Mouse (Mus musculus): ENCODE data around the gene Trpm1. TPM values are rescaled to one million over a fixed set of nuclear protein-coding genes. Genes with fewer than 3 reads are reported as not detected.

Gene Trpm1
- polyA plus RNA-seq, 1 experiment from 2014 or later: 0.22 TPM

GRCm38 (mm10) chr7:64185932-64186312 lies 32.3 kb downstream of the Trpm1 start:
- no peaks in the 10 kb centered on the region for H3K9me3 ChIP-seq (replicated peaks; ENCODE audit: control insufficient read depth, low read length)
- no peaks in the 10 kb centered on the region for H3K36me3 ChIP-seq (ENCODE audit: control insufficient read depth, insufficient read depth, low read length)
- H3K27ac ChIP-seq (ENCODE audit: low read length): no peak overlapping the region
- H3K9ac ChIP-seq (ENCODE audit: low read length): no peak overlapping the region
- no peaks in the 10 kb centered on the region for H3K4me1 ChIP-seq (ENCODE audit: control insufficient read depth, insufficient read depth, low read length)
- ATAC-seq (ENCODE audit: insufficient read depth, low FRiP score): no peak
- 81% methylated on average over 3 of the region's 3 CpGs for WGBS
- no peak overlapping the region for H3K4me2 ChIP-seq (ENCODE audit: low read depth, low read length)
- H3K27me3 ChIP-seq (ENCODE audit: control insufficient read depth, insufficient read depth, low read length): no peaks in the 10 kb centered on the region
- H3K4me3 ChIP-seq (replicated peaks; ENCODE audit: low read length): no peak overlapping the region

- Histone ChIP-seq H3K9me3 (replicated peaks; ENCODE audit: control insufficient read depth, low read length) (no peaks in the 10 kb centered on the region), H3K4me2 (ENCODE audit: low read depth, low read length) (peak overlapping the region; percentile 32; the same call in 1 of the 2 replicates), H3K4me3 (replicated peaks; ENCODE audit: low read length) (no peak overlapping the region), H3K4me1 (ENCODE audit: control insufficient read depth, insufficient read depth, low read length) (peaks cover 15% of the 10 kb centered on the region), H3K9ac (ENCODE audit: low read length) (peak overlapping the region; percentile 21; the same call in 1 of the 2 replicates), H3K36me3 (ENCODE audit: control insufficient read depth, insufficient read depth, low read length) (no peaks in the 10 kb centered on the region), H3K27ac (ENCODE audit: low read length) (peak overlapping the region; percentile 69), H3K27me3 (ENCODE audit: control insufficient read depth, insufficient read depth, low read length) (no peaks in the 10 kb centered on the region)
- whole genome bisulfite sequencing: 25% methylated on average over 14 of the region's 14 CpGs
- peak; percentile 69 for ATAC-seq (ENCODE audit: insufficient read depth, low FRiP score)
Observed at GRCm38 (mm10) chr7:64192261-64192943, 38.8 kb downstream of the Trpm1 start.

DNA sequence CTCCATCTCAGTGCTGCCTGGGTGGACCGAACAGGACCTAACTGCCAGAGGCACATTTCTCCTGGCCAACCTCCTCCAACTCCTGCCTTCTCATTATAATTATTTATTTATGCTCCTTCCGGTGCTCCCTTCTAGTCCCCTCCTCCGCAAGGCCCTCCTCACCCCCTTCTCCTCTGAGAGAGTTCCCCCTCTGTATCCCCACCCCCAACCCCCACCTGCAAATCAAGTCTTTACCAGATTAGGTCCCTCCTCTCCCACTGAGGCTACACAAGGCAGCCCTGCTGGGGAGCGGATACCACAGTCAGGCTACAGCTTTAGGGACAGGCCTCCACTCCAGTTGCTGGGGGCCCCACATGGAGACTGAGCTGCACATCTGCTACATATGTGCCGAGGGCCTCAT lies 39.8 kb downstream of the Trpm1 start:
- Histone ChIP-seq H3K4me3 (replicated peaks; ENCODE audit: low read length) (no peak overlapping the region), H3K36me3 (ENCODE audit: control insufficient read depth, insufficient read depth, low read length) (no peaks in the 10 kb centered on the region), H3K27ac (ENCODE audit: low read length) (no peak overlapping the region), H3K4me1 (ENCODE audit: control insufficient read depth, insufficient read depth, low read length) (peaks cover 15% of the 10 kb centered on the region), H3K9me3 (replicated peaks; ENCODE audit: control insufficient read depth, low read length) (no peaks in the 10 kb centered on the region), H3K9ac (ENCODE audit: low read length) (no peak overlapping the region), H3K27me3 (ENCODE audit: control insufficient read depth, insufficient read depth, low read length) (no peaks in the 10 kb centered on the region), H3K4me2 (ENCODE audit: low read depth, low read length) (no peak overlapping the region)
- 58% methylated on average over 5 of the region's 5 CpGs for WGBS
- ATAC-seq (ENCODE audit: insufficient read depth, low FRiP score): no peak

- H3K4me1 ChIP-seq (ENCODE audit: control insufficient read depth, insufficient read depth, low read length): peaks cover 15% of the 10 kb centered on the region
- no peak for ATAC-seq (ENCODE audit: insufficient read depth, low FRiP score)
- H3K27ac ChIP-seq (ENCODE audit: low read length): no peak overlapping the region
- H3K27me3 ChIP-seq (ENCODE audit: control insufficient read depth, insufficient read depth, low read length): no peaks in the 10 kb centered on the region
- no peak overlapping the region for H3K4me3 ChIP-seq (replicated peaks; ENCODE audit: low read length)
- no peaks in the 10 kb centered on the region for H3K36me3 ChIP-seq (ENCODE audit: control insufficient read depth, insufficient read depth, low read length)
- no peaks in the 10 kb centered on the region for H3K9me3 ChIP-seq (replicated peaks; ENCODE audit: control insufficient read depth, low read length)
- 71% methylated on average over 3 of the region's 3 CpGs for WGBS
- H3K4me2 ChIP-seq (ENCODE audit: low read depth, low read length): no peak overlapping the region
- no peak overlapping the region for H3K9ac ChIP-seq (ENCODE audit: low read length)
Observed at GRCm38 (mm10) chr7:64196114-64196513, 42.5 kb downstream of the Trpm1 start.

DNA sequence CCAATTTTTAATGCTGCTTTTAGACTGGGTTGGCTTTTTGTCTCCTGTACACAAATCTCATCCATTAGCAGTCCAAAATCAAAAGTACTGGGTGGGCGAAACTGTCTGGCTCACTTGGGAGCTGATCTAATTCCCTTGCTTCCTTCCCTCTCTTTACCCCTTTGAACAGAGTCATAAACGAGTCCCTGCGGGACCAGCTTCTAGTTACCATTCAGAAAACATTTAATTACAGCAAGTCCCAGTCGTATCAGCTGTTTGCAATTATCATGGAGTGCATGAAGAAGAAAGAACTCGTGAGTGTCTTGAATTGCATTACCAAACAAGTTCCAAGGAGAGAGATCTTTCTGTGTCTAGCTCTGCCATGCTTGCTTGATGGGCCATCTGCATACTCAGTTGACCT lies 55.1 kb downstream of the Trpm1 start:
- 66% methylated on average over 5 of the region's 5 CpGs for WGBS
- Histone ChIP-seq H3K4me2 (ENCODE audit: low read depth, low read length) (no peak overlapping the region), H3K36me3 (ENCODE audit: control insufficient read depth, insufficient read depth, low read length) (no peaks in the 10 kb centered on the region), H3K9me3 (replicated peaks; ENCODE audit: control insufficient read depth, low read length) (no peaks in the 10 kb centered on the region), H3K4me3 (replicated peaks; ENCODE audit: low read length) (no peak overlapping the region), H3K4me1 (ENCODE audit: control insufficient read depth, insufficient read depth, low read length) (no peaks in the 10 kb centered on the region), H3K27ac (ENCODE audit: low read length) (no peak overlapping the region), H3K9ac (ENCODE audit: low read length) (no peak overlapping the region), H3K27me3 (ENCODE audit: control insufficient read depth, insufficient read depth, low read length) (no peaks in the 10 kb centered on the region)
- ATAC-seq (ENCODE audit: insufficient read depth, low FRiP score): no peak

DNA sequence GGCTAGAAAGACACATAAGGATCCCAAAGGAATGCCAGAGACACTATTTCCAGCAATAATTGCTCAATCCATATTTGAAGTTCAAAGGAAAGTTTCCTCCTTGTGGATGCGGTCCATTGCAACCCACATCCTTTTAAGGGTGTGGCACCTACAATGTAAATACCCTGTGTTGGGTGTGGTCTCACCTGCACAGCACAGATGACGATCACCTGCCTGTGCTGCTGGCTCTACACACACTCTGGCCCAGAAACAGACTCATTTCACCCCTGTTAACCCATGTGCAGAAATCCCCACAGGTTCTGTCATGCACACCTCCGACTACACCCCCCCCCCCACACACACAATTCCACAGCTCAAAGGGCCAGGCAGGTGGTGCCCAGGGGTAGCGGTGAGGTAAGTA lies 59.2 kb downstream of the Trpm1 start:
- no peaks in the 10 kb centered on the region for H3K27me3 ChIP-seq (ENCODE audit: control insufficient read depth, insufficient read depth, low read length)
- 74% methylated on average over 4 of the region's 4 CpGs for WGBS
- H3K9me3 ChIP-seq (replicated peaks; ENCODE audit: control insufficient read depth, low read length): no peaks in the 10 kb centered on the region
- 0 out of 2 replicates have a peak, but pooled peaks have one; percentile 50 for ATAC-seq (ENCODE audit: insufficient read depth, low FRiP score)
- H3K36me3 ChIP-seq (ENCODE audit: control insufficient read depth, insufficient read depth, low read length): no peaks in the 10 kb centered on the region
- no peak overlapping the region for H3K27ac ChIP-seq (ENCODE audit: low read length)
- no peak overlapping the region for H3K4me2 ChIP-seq (ENCODE audit: low read depth, low read length)
- no peak overlapping the region for H3K4me3 ChIP-seq (replicated peaks; ENCODE audit: low read length)
- H3K4me1 ChIP-seq (ENCODE audit: control insufficient read depth, insufficient read depth, low read length): no peaks in the 10 kb centered on the region
- H3K9ac ChIP-seq (ENCODE audit: low read length): no peak overlapping the region

- H3K36me3 ChIP-seq (ENCODE audit: control insufficient read depth, insufficient read depth, low read length): no peaks in the 10 kb centered on the region
- H3K27ac ChIP-seq (ENCODE audit: low read length): peak overlapping the region; percentile 49
- H3K27me3 ChIP-seq (ENCODE audit: control insufficient read depth, insufficient read depth, low read length): no peaks in the 10 kb centered on the region
- no peak for ATAC-seq (ENCODE audit: insufficient read depth, low FRiP score)
- H3K9ac ChIP-seq (ENCODE audit: low read length): no peak overlapping the region
- H3K9me3 ChIP-seq (replicated peaks; ENCODE audit: control insufficient read depth, low read length): no peaks in the 10 kb centered on the region
- 66% methylated on average over 4 of the region's 4 CpGs for WGBS
- no peaks in the 10 kb centered on the region for H3K4me1 ChIP-seq (ENCODE audit: control insufficient read depth, insufficient read depth, low read length)
- H3K4me2 ChIP-seq (ENCODE audit: low read depth, low read length): no peak overlapping the region
- no peak overlapping the region for H3K4me3 ChIP-seq (replicated peaks; ENCODE audit: low read length)
Observed at GRCm38 (mm10) chr7:64214066-64214465, 60.4 kb downstream of the Trpm1 start.

DNA sequence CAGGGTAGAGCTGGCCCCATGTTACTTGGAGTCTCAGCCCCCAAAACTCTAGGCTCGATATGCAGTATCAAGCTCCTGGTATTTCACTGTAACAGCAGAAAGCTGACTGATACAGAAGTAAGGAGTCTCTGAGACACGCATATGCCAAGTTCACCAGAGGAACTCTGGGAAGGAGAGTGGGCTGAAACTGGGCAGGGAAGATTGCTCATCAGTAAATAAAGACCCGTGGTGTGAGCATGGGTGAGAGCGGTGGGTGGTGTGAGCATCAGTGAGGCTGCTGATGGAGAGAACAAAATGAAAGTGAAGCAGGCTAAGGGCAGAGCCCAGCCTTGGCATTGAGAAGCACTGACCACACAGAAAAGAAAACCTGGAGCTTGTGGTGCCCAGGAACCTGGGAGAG lies 62.0 kb downstream of the Trpm1 start:
- H3K4me3 ChIP-seq (replicated peaks; ENCODE audit: low read length): no peak overlapping the region
- no peak overlapping the region for H3K4me2 ChIP-seq (ENCODE audit: low read depth, low read length)
- H3K4me1 ChIP-seq (ENCODE audit: control insufficient read depth, insufficient read depth, low read length): no peaks in the 10 kb centered on the region
- no peak for ATAC-seq (ENCODE audit: insufficient read depth, low FRiP score)
- H3K27ac ChIP-seq (ENCODE audit: low read length): no peak overlapping the region
- H3K9me3 ChIP-seq (replicated peaks; ENCODE audit: control insufficient read depth, low read length): no peaks in the 10 kb centered on the region
- no peaks in the 10 kb centered on the region for H3K36me3 ChIP-seq (ENCODE audit: control insufficient read depth, insufficient read depth, low read length)
- 79% methylated on average over 4 of the region's 4 CpGs for WGBS
- H3K9ac ChIP-seq (ENCODE audit: low read length): no peak overlapping the region
- H3K27me3 ChIP-seq (ENCODE audit: control insufficient read depth, insufficient read depth, low read length): no peaks in the 10 kb centered on the region

DNA sequence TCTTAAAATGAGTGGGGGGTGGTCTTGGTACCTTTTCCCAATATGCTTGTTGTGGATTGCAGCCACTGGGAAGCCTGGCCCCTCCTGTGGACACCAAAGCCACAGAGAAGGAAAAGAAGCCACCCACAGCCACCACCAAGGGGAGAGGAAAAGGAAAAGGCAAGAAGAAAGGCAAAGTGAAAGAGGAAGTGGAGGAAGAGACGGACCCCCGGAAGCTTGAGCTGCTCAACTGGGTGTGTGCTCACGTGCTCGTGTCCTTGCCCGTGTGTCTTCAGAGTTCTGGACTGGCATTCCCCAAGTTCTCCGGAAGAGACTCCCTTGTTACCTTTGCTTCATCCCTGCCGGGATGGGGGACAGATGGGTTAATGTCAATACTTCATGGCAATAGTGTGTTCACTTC lies 63.8 kb downstream of the Trpm1 start:
- no peak overlapping the region for H3K27ac ChIP-seq (ENCODE audit: low read length)
- 80% methylated on average over 7 of the region's 7 CpGs for WGBS

More for the DNA sequence above, 63.8 kb downstream of the Trpm1 start:
- Histone ChIP-seq H3K9me3 (replicated peaks; ENCODE audit: control insufficient read depth, low read length) (no peaks in the 10 kb centered on the region), H3K4me3 (replicated peaks; ENCODE audit: low read length) (no peak overlapping the region), H3K9ac (ENCODE audit: low read length) (no peak overlapping the region), H3K27me3 (ENCODE audit: control insufficient read depth, insufficient read depth, low read length) (no peaks in the 10 kb centered on the region), H3K36me3 (ENCODE audit: control insufficient read depth, insufficient read depth, low read length) (no peaks in the 10 kb centered on the region), H3K4me2 (ENCODE audit: low read depth, low read length) (no peak overlapping the region), H3K4me1 (ENCODE audit: control insufficient read depth, insufficient read depth, low read length) (no peaks in the 10 kb centered on the region)
- ATAC-seq (ENCODE audit: insufficient read depth, low FRiP score): no peak
